15 mouse cellular contexts compared by ENCODE assay signal in genomic region chr11:102211011-102211410, GRCm38 (mm10). TPM values are rescaled to one million over a fixed set of nuclear protein-coding genes. Genes with fewer than 3 reads are reported as not detected.
DNase-seq lines count a peak whose midpoint lies in the region; ATAC-seq and TF ChIP-seq lines count a peak whose summit lies in the region.
"Had no signal": no experiment of that assay in that cellular context is flagged by ENCODE, and none has a peak within 500 bp of the region (broad histone marks: within the 10 kb centered on the region; RNA-seq: fewer than 3 reads in every experiment).

No protein-coding gene starts in this region.

- ATAC-seq in intestine, embryonic 15.5 days = no peak
- no peak for ATAC-seq in intestine, postnatal 0 days
- ATAC-seq in embryonic facial prominence, embryonic 15.5 days (ENCODE audit: insufficient number of reproducible peaks, low FRiP score, low TSS enrichment, low read depth) = no peak
- ATAC-seq: forebrain, embryonic 15.5 days; inflammation-experienced regulatory T-cells, adult 6 months had no signal

- H3K4me3 ChIP-seq in intestine, embryonic 15.5 days (replicated peaks) = no peak overlapping the region
- no peak overlapping the region for H3K4me3 ChIP-seq in intestine, postnatal 0 days (ENCODE audit: low read depth, low read length)
- H3K4me3 ChIP-seq in brown adipose tissue, adult 24 weeks (ENCODE audit: insufficient read depth, low read depth, low read length) = no peak overlapping the region
- no peak overlapping the region for H3K4me3 ChIP-seq in embryonic facial prominence, embryonic 15.5 days (replicated peaks)
- H3K4me3 ChIP-seq: forebrain, embryonic 15.5 days had no signal

- peaks cover 7% of the 10 kb centered on the region for H3K36me3 ChIP-seq in intestine, embryonic 15.5 days
- peaks cover 21% of the 10 kb centered on the region for H3K36me3 ChIP-seq in intestine, postnatal 0 days (ENCODE audit: control insufficient read depth, insufficient read depth)
- H3K36me3 ChIP-seq in embryonic facial prominence, embryonic 15.5 days = peaks cover 9% of the 10 kb centered on the region

- H3K4me2 ChIP-seq in intestine, embryonic 15.5 days (replicated peaks) = 0 out of 2 replicates have a peak overlapping the region, but pooled peaks have one; percentile 2
- no peak overlapping the region for H3K4me2 ChIP-seq in intestine, postnatal 0 days (replicated peaks; ENCODE audit: low read depth)
- no peak overlapping the region for H3K4me2 ChIP-seq in embryonic facial prominence, embryonic 15.5 days (replicated peaks)
- H3K4me2 ChIP-seq: forebrain, embryonic 15.5 days had no signal

- intact Hi-C loops in heart, postnatal 36 days (cut with DNase I) = no loop called here

- DNase-seq in heart, adult 11 months = peak; percentile 76
- no peak for DNase-seq in heart, postnatal 36 days
- DNase-seq in adrenal gland, adult 2 months = no peak
- no peak for DNase-seq in frontal cortex, adult 2 months (ENCODE audit: extremely low spot score in 1 of 2, low spot score in 1 of 2)
- DNase-seq: cerebellum, adult 11 months; gastrocnemius, postnatal 25 days; kidney, postnatal 36 days; liver; thymus, postnatal 14 days had no signal

- no peaks in the 10 kb centered on the region for H3K27me3 ChIP-seq in intestine, embryonic 15.5 days (replicated peaks)
- no peaks in the 10 kb centered on the region for H3K27me3 ChIP-seq in intestine, postnatal 0 days (replicated peaks; ENCODE audit: control insufficient read depth, insufficient read depth, low read length)
- no peaks in the 10 kb centered on the region for H3K27me3 ChIP-seq in embryonic facial prominence, embryonic 15.5 days
- H3K27me3 ChIP-seq: forebrain, embryonic 15.5 days had no signal

- no peak for TF ChIP-seq CTCF in intestine, postnatal 0 days (IDR thresholded peaks at IDR 0.05; ENCODE audit: low read depth)

- H3K9ac ChIP-seq in intestine, embryonic 15.5 days = no peak overlapping the region
- H3K9ac ChIP-seq in intestine, postnatal 0 days (ENCODE audit: low read depth, low read length) = no peak overlapping the region
- H3K9ac ChIP-seq in embryonic facial prominence, embryonic 15.5 days = no peak overlapping the region
- H3K9ac ChIP-seq: forebrain, embryonic 15.5 days had no signal

- WGBS in intestine, embryonic 15.5 days = 29% methylated on average over 5 of the region's 5 CpGs
- 39% methylated on average over 5 of the region's 5 CpGs for whole genome bisulfite sequencing in intestine, postnatal 0 days
- 43% methylated on average over 5 of the region's 5 CpGs for WGBS in embryonic facial prominence, embryonic 15.5 days

- no peaks in the 10 kb centered on the region for H3K9me3 ChIP-seq in intestine, embryonic 15.5 days
- no peaks in the 10 kb centered on the region for H3K9me3 ChIP-seq in intestine, postnatal 0 days (ENCODE audit: control insufficient read depth)
- no peaks in the 10 kb centered on the region for H3K9me3 ChIP-seq in embryonic facial prominence, embryonic 15.5 days (replicated peaks)
- H3K9me3 ChIP-seq: forebrain, embryonic 15.5 days had no signal

- H3K4me1 ChIP-seq in intestine, embryonic 15.5 days (replicated peaks) = peaks cover 74% of the 10 kb centered on the region
- H3K4me1 ChIP-seq in intestine, postnatal 0 days (replicated peaks; ENCODE audit: control insufficient read depth, insufficient read depth, low read length) = peaks cover 15% of the 10 kb centered on the region; the same call in 1 of the 2 replicates
- H3K4me1 ChIP-seq in brown adipose tissue, adult 24 weeks (ENCODE audit: control insufficient read depth, insufficient read depth, insufficient read length, low read length) = peaks cover 52% of the 10 kb centered on the region
- peaks cover 95% of the 10 kb centered on the region for H3K4me1 ChIP-seq in embryonic facial prominence, embryonic 15.5 days

- no peak overlapping the region for H3K27ac ChIP-seq in intestine, embryonic 15.5 days
- no peak overlapping the region for H3K27ac ChIP-seq in intestine, postnatal 0 days (ENCODE audit: low read depth, low read length)
- peak overlapping the region; percentile 4; the same call in 1 of the 2 replicates for H3K27ac ChIP-seq in brown adipose tissue, adult 24 weeks (replicated peaks; ENCODE audit: low read depth, low read length)
- H3K27ac ChIP-seq in embryonic facial prominence, embryonic 15.5 days (replicated peaks) = peak overlapping the region; percentile 71
- H3K27ac ChIP-seq: forebrain, embryonic 15.5 days had no signal

RNA-seq across cellular contexts. Expression of gene Hdac5, which starts 19.0 kb away (rescaled TPM):
- 100 to 1,000 TPM; 141 to 143 TPM for total RNA-seq in heart, postnatal 36 days (2021)
- 54.3 and 62.8 TPM in 2 replicates for polyA plus RNA-seq in intestine, embryonic 15.5 days (2015; fragmentation: Nextera tagmentation; extraction: Ambion mirVana)
- 30.1 and 30.4 TPM in 2 replicates for polyA plus RNA-seq in intestine, postnatal 0 days (2015; fragmentation: Nextera tagmentation; extraction: Ambion mirVana)
- polyA plus RNA-seq in brown adipose tissue, adult 24 weeks (2012; ENCODE audit: insufficient read depth, insufficient read length, missing spikeins) = 42.2 and 61.6 TPM in 2 replicates
- 105 and 106 TPM in 2 replicates for polyA plus RNA-seq in embryonic facial prominence, embryonic 15.5 days (2015; fragmentation: Nextera tagmentation; extraction: Ambion mirVana)
- total RNA-seq in adrenal gland, adult 2 months (2021) = 100 to 1,000 TPM in 1 of 2 experiments, 10 to 100 TPM in 1; 67.8 to 127 TPM
- polyA plus RNA-seq in adrenal gland, adult 2 months (2012; rRNA removed) = 99.3 and 131 TPM in 2 replicates
- polyA plus RNA-seq in frontal cortex, adult 2 months (2012; rRNA removed) = 256 and 323 TPM in 2 replicates

RNA-seq across cellular contexts. Expression of gene G6pc3, which starts 21.6 kb away (rescaled TPM):
- 10 to 100 TPM; 45.1 to 47.3 TPM for total RNA-seq in heart, postnatal 36 days (2021)
- 31.1 and 33.9 TPM in 2 replicates for polyA plus RNA-seq in intestine, embryonic 15.5 days (2015; fragmentation: Nextera tagmentation; extraction: Ambion mirVana)
- polyA plus RNA-seq in intestine, postnatal 0 days (2015; fragmentation: Nextera tagmentation; extraction: Ambion mirVana) = 20.4 and 21.1 TPM in 2 replicates
- polyA plus RNA-seq in brown adipose tissue, adult 24 weeks (2012; ENCODE audit: insufficient read depth, insufficient read length, missing spikeins) = 41.4 and 51.7 TPM in 2 replicates
- polyA plus RNA-seq in embryonic facial prominence, embryonic 15.5 days (2015; fragmentation: Nextera tagmentation; extraction: Ambion mirVana) = 29.8 and 31.7 TPM in 2 replicates
- 100 to 1,000 TPM; 140 to 149 TPM for total RNA-seq in adrenal gland, adult 2 months (2021)
- 254 and 297 TPM in 2 replicates for polyA plus RNA-seq in adrenal gland, adult 2 months (2012; rRNA removed)
- polyA plus RNA-seq in frontal cortex, adult 2 months (2012; rRNA removed) = 87.5 and 91.4 TPM in 2 replicates

RNA-seq across cellular contexts. Expression of gene Lsm12, which starts 25.9 kb away (rescaled TPM):
- total RNA-seq in heart, postnatal 36 days (2021) = 10 to 100 TPM; 44.7 to 52.6 TPM
- polyA plus RNA-seq in intestine, embryonic 15.5 days (2015; fragmentation: Nextera tagmentation; extraction: Ambion mirVana) = 118 and 140 TPM in 2 replicates
- polyA plus RNA-seq in intestine, postnatal 0 days (2015; fragmentation: Nextera tagmentation; extraction: Ambion mirVana) = 103 and 107 TPM in 2 replicates
- polyA plus RNA-seq in brown adipose tissue, adult 24 weeks (2012; ENCODE audit: insufficient read depth, insufficient read length, missing spikeins) = 93.7 and 101 TPM in 2 replicates
- 113 and 128 TPM in 2 replicates for polyA plus RNA-seq in embryonic facial prominence, embryonic 15.5 days (2015; fragmentation: Nextera tagmentation; extraction: Ambion mirVana)
- 100 to 1,000 TPM in 1 of 2 experiments, 10 to 100 TPM in 1; 82.6 to 108 TPM for total RNA-seq in adrenal gland, adult 2 months (2021)
- polyA plus RNA-seq in adrenal gland, adult 2 months (2012; rRNA removed) = 35.8 and 40.1 TPM in 2 replicates
- polyA plus RNA-seq in frontal cortex, adult 2 months (2012; rRNA removed) = 32.9 and 35.5 TPM in 2 replicates

RNA-seq across cellular contexts. Expression of gene BC030867, which starts 37.7 kb away (rescaled TPM):
- under 1 TPM; 0.14 to 0.25 TPM for total RNA-seq in heart, postnatal 36 days (2021)
- polyA plus RNA-seq in intestine, embryonic 15.5 days (2015; fragmentation: Nextera tagmentation; extraction: Ambion mirVana) = 13.1 and 13.5 TPM in 2 replicates
- 2.7 and 3.4 TPM in 2 replicates for polyA plus RNA-seq in intestine, postnatal 0 days (2015; fragmentation: Nextera tagmentation; extraction: Ambion mirVana)
- not detected in 2 replicates for polyA plus RNA-seq in brown adipose tissue, adult 24 weeks (2012; ENCODE audit: insufficient read depth, insufficient read length, missing spikeins)
- polyA plus RNA-seq in embryonic facial prominence, embryonic 15.5 days (2015; fragmentation: Nextera tagmentation; extraction: Ambion mirVana) = 13.6 and 16.0 TPM in 2 replicates
- total RNA-seq in adrenal gland, adult 2 months (2021) = under 1 TPM; 0.35 to 0.93 TPM
- 1.2 and 1.6 TPM in 2 replicates for polyA plus RNA-seq in adrenal gland, adult 2 months (2012; rRNA removed)
- 1.2 and 1.9 TPM in 2 replicates for polyA plus RNA-seq in frontal cortex, adult 2 months (2012; rRNA removed)
- total RNA-seq: gastrocnemius, postnatal 25 days had no signal

RNA-seq across cellular contexts. Expression of gene Tmem101, which starts 54.8 kb away (rescaled TPM):
- total RNA-seq in heart, postnatal 36 days (2021) = 10 to 100 TPM; 13.0 to 13.7 TPM
- polyA plus RNA-seq in intestine, embryonic 15.5 days (2015; fragmentation: Nextera tagmentation; extraction: Ambion mirVana) = 23.8 and 26.4 TPM in 2 replicates
- polyA plus RNA-seq in intestine, postnatal 0 days (2015; fragmentation: Nextera tagmentation; extraction: Ambion mirVana) = 10.9 and 11.4 TPM in 2 replicates
- 3.3 and 7.9 TPM in 2 replicates for polyA plus RNA-seq in brown adipose tissue, adult 24 weeks (2012; ENCODE audit: insufficient read depth, insufficient read length, missing spikeins)
- polyA plus RNA-seq in embryonic facial prominence, embryonic 15.5 days (2015; fragmentation: Nextera tagmentation; extraction: Ambion mirVana) = 39.4 and 39.9 TPM in 2 replicates
- 10 to 100 TPM in 1 of 2 experiments, 1 to 10 TPM in 1; 7.9 to 16.5 TPM for total RNA-seq in adrenal gland, adult 2 months (2021)
- 23.9 and 26.8 TPM in 2 replicates for polyA plus RNA-seq in adrenal gland, adult 2 months (2012; rRNA removed)
- 28.1 TPM in 2 replicates for polyA plus RNA-seq in frontal cortex, adult 2 months (2012; rRNA removed)

Comparison
In these comparisons a context has a peak if more than half of its experiments do, and no peak if none do; other contexts are left out.
1. H3K27ac ChIP-seq: peak in brown adipose tissue, adult 24 weeks (single experiment) and embryonic facial prominence, embryonic 15.5 days (single experiment); none in intestine, embryonic 15.5 days (single experiment) and intestine, postnatal 0 days (single experiment).